Mouse (Mus musculus) midbrain, embryonic 16.5 days (tissue): ENCODE results near the gene Arhgef28. TPM values are rescaled to one million over a fixed set of nuclear protein-coding genes. Genes with fewer than 3 reads are reported as not detected.
A peak's percentile ranks its signal among the peaks of the same experiment; 100 is the strongest.

Source experiments
- ATAC-seq: fragments of 200-750 bp; cut with Nextera tagmentation; 2 replicates; pipeline ENCODE4 v1.8.0; 2017; ENCODE audit warnings: moderate TSS enrichment
- H3K27ac ChIP-seq: fragments of 300-500 bp; sonication (generic); 2 replicates; pipeline ENCODE4 v1.5.1; 2014; ENCODE audit warnings: mild to moderate bottlenecking, low read length, mixed read lengths
- H3K27me3 ChIP-seq: fragments of 300-500 bp; sonication (generic); 2 replicates; pipeline ENCODE4 v1.6.1; 2014; ENCODE audit warnings: low read depth, low read length, mixed read lengths; ENCODE audit not compliant: control insufficient read depth, insufficient read depth
- H3K36me3 ChIP-seq: fragments of 300-500 bp; sonication (generic); 2 replicates; pipeline ENCODE4 v1.6.1; 2014; ENCODE audit warnings: mild to moderate bottlenecking, low read length, moderate library complexity, mixed read lengths; ENCODE audit not compliant: control insufficient read depth, insufficient read depth
- H3K4me1 ChIP-seq: fragments of 300-500 bp; sonication (generic); 2 replicates; pipeline ENCODE4 v1.6.1; 2014; ENCODE audit warnings: mild to moderate bottlenecking, low read length, mixed read lengths; ENCODE audit not compliant: control insufficient read depth, insufficient read depth
- H3K4me2 ChIP-seq: fragments of 300-500 bp; sonication (generic); 2 replicates; pipeline ENCODE4 v1.6.1; 2014; ENCODE audit warnings: mild to moderate bottlenecking, low read length, mixed read lengths
- H3K4me3 ChIP-seq: fragments of 300-500 bp; sonication (generic); 2 replicates; pipeline ENCODE4 v1.5.1; 2014; ENCODE audit warnings: low read depth, mild to moderate bottlenecking, low read length, moderate library complexity, mixed read lengths
- H3K9ac ChIP-seq: fragments of 300-500 bp; sonication (generic); 2 replicates; pipeline ENCODE4 v1.6.1; 2014; ENCODE audit warnings: low read depth, low read length, mixed read lengths
- H3K9me3 ChIP-seq: fragments of 300-500 bp; sonication (generic); replicated peaks from 2 replicates; pipeline ENCODE4 v1.6.1; 2014; ENCODE audit warnings: mild to moderate bottlenecking, low read length, mixed read lengths; ENCODE audit not compliant: control insufficient read depth, poor library complexity, severe bottlenecking
- WGBS: fragments of 180-500 bp; shearing (Covaris S2); extraction: QIAGEN DNeasy Blood & Tissue Kit; methylation state at CpG from one replicate; pipeline ENCODE4 v1.1.7; 2014; 5-methylcytosine and 5-hydroxymethylcytosine counted together
- polyA plus RNA-seq: library from polyadenylated mRNA; unstranded; fragments of >200 nt; fragmentation: Nextera tagmentation; extraction: Ambion mirVana; gene quantifications from 2 replicates; pipeline ENCODE4 v1.2.1, GENCODE M21; 2015

Arhgef28 gene
- polyA plus RNA-seq, 1 experiment from 2014 or later = 35.1 TPM

GRCm38 (mm10) chr13:98055194-98055593 lies 151.0 kb downstream of the Arhgef28 start:
- no peak overlapping the region for H3K27ac ChIP-seq
- no peak overlapping the region for H3K4me3 ChIP-seq
- H3K4me2 ChIP-seq = peak overlapping the region; percentile 4; the same call in 1 of the 2 replicates
- WGBS = 17% methylated on average over 8 of the region's 8 CpGs
- H3K9ac ChIP-seq = no peak overlapping the region
- peaks cover 2% of the 10 kb centered on the region; the same call in 1 of the 2 replicates for H3K4me1 ChIP-seq
- ATAC-seq = no peak
- no peaks in the 10 kb centered on the region for H3K36me3 ChIP-seq
- H3K9me3 ChIP-seq = 0 out of 2 replicates have a peak, but pooled peaks cover 4% of the 10 kb centered on the region
- no peaks in the 10 kb centered on the region for H3K27me3 ChIP-seq

GRCm38 (mm10) chr13:98040628-98041150 lies 165.6 kb downstream of the Arhgef28 start:
- H3K4me2 ChIP-seq = no peak overlapping the region
- H3K36me3 ChIP-seq = no peaks in the 10 kb centered on the region
- WGBS = 73% methylated on average over 3 of the region's 3 CpGs
- H3K4me3 ChIP-seq = no peak overlapping the region
- H3K9me3 ChIP-seq = no peaks in the 10 kb centered on the region
- no peak overlapping the region for H3K27ac ChIP-seq
- no peaks in the 10 kb centered on the region for H3K4me1 ChIP-seq
- no peak for ATAC-seq
- H3K27me3 ChIP-seq = no peaks in the 10 kb centered on the region
- no peak overlapping the region for H3K9ac ChIP-seq

- Histone ChIP-seq H3K4me3 (no peak overlapping the region), H3K27ac (no peak overlapping the region), H3K27me3 (no peaks in the 10 kb centered on the region), H3K9ac (no peak overlapping the region), H3K4me2 (no peak overlapping the region), H3K36me3 (no peaks in the 10 kb centered on the region), H3K4me1 (no peaks in the 10 kb centered on the region), H3K9me3 (no peaks in the 10 kb centered on the region)
- 82% methylated on average over 3 of the region's 3 CpGs for WGBS
- ATAC-seq = no peak
Observed at GRCm38 (mm10) chr13:98038731-98039130, 167.5 kb downstream of the Arhgef28 start.

- Histone ChIP-seq H3K27me3 (no peaks in the 10 kb centered on the region), H3K9ac (no peak overlapping the region), H3K27ac (no peak overlapping the region), H3K36me3 (no peaks in the 10 kb centered on the region), H3K9me3 (no peaks in the 10 kb centered on the region), H3K4me1 (no peaks in the 10 kb centered on the region), H3K4me2 (no peak overlapping the region), H3K4me3 (no peak overlapping the region)
- no peak for ATAC-seq
Observed at GRCm38 (mm10) chr13:98037693-98038092, 168.5 kb downstream of the Arhgef28 start.

GRCm38 (mm10) chr13:98031642-98031960 lies 174.6 kb downstream of the Arhgef28 start:
- Histone ChIP-seq H3K9ac (peak overlapping the region; percentile 38; the same call in 1 of the 2 replicates), H3K4me1 (peaks cover 8% of the 10 kb centered on the region), H3K27ac (no peak overlapping the region), H3K36me3 (no peaks in the 10 kb centered on the region), H3K4me3 (peak overlapping the region; percentile 25), H3K27me3 (no peaks in the 10 kb centered on the region), H3K9me3 (no peaks in the 10 kb centered on the region), H3K4me2 (peak overlapping the region; percentile 53)
- no peak for ATAC-seq
- WGBS = 37% methylated on average over 5 of the region's 5 CpGs

- ATAC-seq = peak; percentile 51
- Histone ChIP-seq H3K27me3 (no peaks in the 10 kb centered on the region), H3K4me1 (peaks cover 8% of the 10 kb centered on the region), H3K9ac (peak overlapping the region; percentile 38; the same call in 1 of the 2 replicates), H3K9me3 (no peaks in the 10 kb centered on the region), H3K4me3 (peak overlapping the region; percentile 25), H3K4me2 (peak overlapping the region; percentile 53), H3K27ac (no peak overlapping the region), H3K36me3 (no peaks in the 10 kb centered on the region)
- 13% methylated on average over 16 of the region's 16 CpGs for WGBS
Observed at GRCm38 (mm10) chr13:98030959-98031641, 175.1 kb downstream of the Arhgef28 start.

- ATAC-seq = 0 out of 2 replicates have a peak, but pooled peaks have one; percentile 21
- Histone ChIP-seq H3K27me3 (no peaks in the 10 kb centered on the region), H3K9ac (no peak overlapping the region), H3K9me3 (no peaks in the 10 kb centered on the region), H3K4me3 (no peak overlapping the region), H3K4me2 (no peak overlapping the region), H3K27ac (no peak overlapping the region), H3K4me1 (peaks cover 8% of the 10 kb centered on the region), H3K36me3 (no peaks in the 10 kb centered on the region)
- WGBS = 14% methylated on average over 5 of the region's 5 CpGs
Observed at GRCm38 (mm10) chr13:98030041-98030440, 176.2 kb downstream of the Arhgef28 start.

GRCm38 (mm10) chr13:98028711-98029250 lies 177.5 kb downstream of the Arhgef28 start:
- 17% methylated on average over 6 of the region's 6 CpGs for WGBS
- no peaks in the 10 kb centered on the region for H3K36me3 ChIP-seq
- no peak overlapping the region for H3K4me3 ChIP-seq
- no peaks in the 10 kb centered on the region for H3K27me3 ChIP-seq
- H3K9ac ChIP-seq = no peak overlapping the region
- peaks cover 8% of the 10 kb centered on the region for H3K4me1 ChIP-seq
- H3K27ac ChIP-seq = peak overlapping the region; percentile 29; the same call in 1 of the 2 replicates
- H3K4me2 ChIP-seq = no peak overlapping the region
- ATAC-seq = peak; percentile 53
- H3K9me3 ChIP-seq = no peaks in the 10 kb centered on the region

GRCm38 (mm10) chr13:98027641-98028204 lies 178.5 kb downstream of the Arhgef28 start:
- Histone ChIP-seq H3K9ac (no peak overlapping the region), H3K9me3 (no peaks in the 10 kb centered on the region), H3K36me3 (no peaks in the 10 kb centered on the region), H3K4me3 (no peak overlapping the region), H3K27ac (no peak overlapping the region), H3K27me3 (no peaks in the 10 kb centered on the region), H3K4me2 (no peak overlapping the region), H3K4me1 (peaks cover 8% of the 10 kb centered on the region)
- WGBS = 85% methylated on average over 12 of the region's 12 CpGs
- no peak for ATAC-seq
